Mouse (Mus musculus) megakaryocyte, embryonic 14.5 days (primary cell): Measurements from ENCODE around the gene Apoh.

Source experiments
- FLI1 ChIP-seq: IDR thresholded peaks from 2 replicates; pipeline ENCODE4 v1.6.1; 2012; ENCODE audit warnings: low read length, inconsistent platforms, mixed read lengths
- GATA1 ChIP-seq: IDR thresholded peaks from 3 replicates; pipeline ENCODE4 v1.6.1; 2012; ENCODE audit warnings: mixed read lengths, low read length, inconsistent platforms, borderline replicate concordance

GRCm38 (mm10) chr11:108425592-108425921 is 82.4 kb downstream of the Apoh start:
- TF ChIP-seq GATA1 (no peak), FLI1 (no peak)
